Mouse (Mus musculus): ENCODE results near the gene Ube2d2b. TPM values are rescaled to one million over a fixed set of nuclear protein-coding genes. Genes with fewer than 3 reads are reported as not detected.

Ube2d2b gene
- total and polyA plus RNA-seq, 3 experiments = 0.08 TPM; not detected in 2

DNA sequence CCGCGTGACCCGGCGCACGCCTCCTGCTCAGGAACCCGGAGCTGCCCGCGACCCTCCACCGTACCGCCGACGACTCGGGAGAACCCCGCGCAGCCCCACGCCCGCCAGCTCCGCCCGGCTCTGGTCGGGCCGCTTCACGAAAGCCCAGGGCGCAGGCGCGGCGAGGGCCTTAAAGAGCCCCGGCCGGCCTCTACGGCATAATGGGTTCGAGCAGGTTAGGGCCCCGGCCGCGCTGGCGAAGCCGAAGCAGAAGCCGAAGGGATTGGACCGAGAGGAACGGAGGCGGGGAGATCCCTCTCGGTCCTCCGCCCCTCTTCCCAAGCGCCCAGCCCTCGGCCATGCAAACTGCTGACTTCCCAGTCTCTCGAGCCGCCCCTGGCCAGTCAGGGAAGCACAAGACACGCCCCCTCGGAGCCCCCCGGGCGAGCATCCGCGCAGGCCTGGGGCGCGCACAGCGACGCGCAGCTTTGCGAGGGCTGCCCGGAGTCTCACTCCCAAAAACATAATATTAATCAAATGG, 39.1 kb downstream of the Ube2d2b start:
- no peaks in the 10 kb centered on the region for H3K27me3 ChIP-seq (ENCODE audit: control insufficient read depth, insufficient read depth, low read length)
- intact Hi-C loops (cut with DNase I) = loop anchor here (2.0 to 5.0 kb wide), 2 partner anchors 32 to 62 kb away; partner anchors contain the start of gene Rpl5
- TF ChIP-seq CTCF (IDR thresholded peaks at IDR 0.05) (peak; percentile 45), POLR2A (IDR thresholded peaks at IDR 0.05; ENCODE audit: insufficient read depth, low read depth, low read length) (0 out of 2 replicates have a peak, but pooled peaks have one; percentile 43), EP300 (IDR thresholded peaks at IDR 0.05; ENCODE audit: insufficient read depth, low read depth, low read length) (no peak)
- peak overlapping the region; percentile 95 for H3K9ac ChIP-seq (ENCODE audit: low read depth, low read length)
- peak overlapping the region; percentile 82 for H3K4me3 ChIP-seq
- DNase-seq = peak; percentile 92 to 96
- H3K36me3 ChIP-seq (ENCODE audit: control insufficient read depth, insufficient read depth, low read length) = peaks cover 8% of the 10 kb centered on the region
- H3K27ac ChIP-seq = peak overlapping the region; percentile 85
- under 1% methylated on average over 58 of the region's 58 CpGs for WGBS
- peaks cover 3% of the 10 kb centered on the region for H3K79me2 ChIP-seq (replicated peaks; ENCODE audit: control insufficient read depth, insufficient read depth, low read length)
- peaks cover 2% of the 10 kb centered on the region for H3K4me1 ChIP-seq (ENCODE audit: control insufficient read depth, insufficient read depth, low read length)

DNA sequence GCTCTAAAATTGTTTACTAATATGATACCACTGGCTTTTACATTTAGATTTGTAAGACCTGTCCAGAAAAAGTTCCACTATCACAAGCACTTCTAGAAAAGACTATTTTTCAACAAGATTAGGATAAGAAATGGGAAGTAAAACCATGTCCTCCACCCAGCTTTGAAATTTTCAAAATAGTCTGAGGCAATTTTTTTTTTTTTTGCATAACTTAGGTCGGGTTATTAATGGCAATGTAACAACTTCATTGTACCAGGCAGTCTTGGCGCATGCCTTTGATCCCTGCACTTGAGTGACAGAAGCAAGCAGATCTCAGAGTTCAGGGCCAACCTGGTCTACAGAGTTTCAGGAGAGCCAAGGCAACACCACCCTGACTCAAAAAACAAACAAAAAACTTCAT, 39.8 kb downstream of the Ube2d2b start:
- DNase-seq = no peak
- H3K4me1 ChIP-seq (ENCODE audit: control insufficient read depth, insufficient read depth, low read length) = peaks cover 2% of the 10 kb centered on the region
- no peak overlapping the region for H3K9ac ChIP-seq (ENCODE audit: low read depth, low read length)
- intact Hi-C loops (cut with DNase I) = loop anchor here (2.0 to 5.0 kb wide), 2 partner anchors 31 to 62 kb away; partner anchors contain the start of gene Rpl5
- peaks cover 8% of the 10 kb centered on the region for H3K36me3 ChIP-seq (ENCODE audit: control insufficient read depth, insufficient read depth, low read length)
- TF ChIP-seq EP300 (IDR thresholded peaks at IDR 0.05; ENCODE audit: insufficient read depth, low read depth, low read length) (no peak), POLR2A (IDR thresholded peaks at IDR 0.05; ENCODE audit: insufficient read depth, low read depth, low read length) (no peak), CTCF (IDR thresholded peaks at IDR 0.05) (no peak)
- whole genome bisulfite sequencing = 48% methylated on average over 2 of the region's 2 CpGs
- peak overlapping the region; percentile 82; the same call in 1 of the 2 replicates for H3K4me3 ChIP-seq
- H3K79me2 ChIP-seq (replicated peaks; ENCODE audit: control insufficient read depth, insufficient read depth, low read length) = no peaks in the 10 kb centered on the region
- no peak overlapping the region; the same call in 1 of the 2 replicates for H3K27ac ChIP-seq
- H3K27me3 ChIP-seq (ENCODE audit: control insufficient read depth, insufficient read depth, low read length) = no peaks in the 10 kb centered on the region

DNA sequence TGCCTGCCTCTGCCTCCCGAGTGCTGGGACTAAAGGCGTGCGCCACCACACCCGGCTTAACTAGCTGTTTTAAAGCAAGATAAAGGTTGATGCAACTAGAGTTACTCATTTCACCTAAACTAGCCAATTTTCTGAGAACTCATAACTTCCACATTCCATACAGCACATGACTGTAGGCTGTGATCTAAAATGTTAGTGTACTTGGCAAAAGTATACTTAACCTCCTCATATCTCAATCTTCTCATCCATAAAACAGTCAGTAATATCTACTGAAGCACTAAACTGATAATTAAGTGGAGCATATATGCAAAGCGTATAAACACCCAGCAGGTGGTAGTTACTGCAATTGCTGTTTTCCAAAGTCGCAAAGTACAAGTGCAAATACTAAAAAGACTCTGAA, 43.4 kb downstream of the Ube2d2b start:
- no peak for TF ChIP-seq POLR2A (IDR thresholded peaks at IDR 0.05; ENCODE audit: insufficient read depth, low read depth, low read length)
- no peak for TF ChIP-seq CTCF (IDR thresholded peaks at IDR 0.05)
- TF ChIP-seq EP300 (IDR thresholded peaks at IDR 0.05; ENCODE audit: insufficient read depth, low read depth, low read length) = no peak
- H3K4me3 ChIP-seq = no peak overlapping the region
- 91% methylated on average over 6 of the region's 6 CpGs for WGBS

DNA sequence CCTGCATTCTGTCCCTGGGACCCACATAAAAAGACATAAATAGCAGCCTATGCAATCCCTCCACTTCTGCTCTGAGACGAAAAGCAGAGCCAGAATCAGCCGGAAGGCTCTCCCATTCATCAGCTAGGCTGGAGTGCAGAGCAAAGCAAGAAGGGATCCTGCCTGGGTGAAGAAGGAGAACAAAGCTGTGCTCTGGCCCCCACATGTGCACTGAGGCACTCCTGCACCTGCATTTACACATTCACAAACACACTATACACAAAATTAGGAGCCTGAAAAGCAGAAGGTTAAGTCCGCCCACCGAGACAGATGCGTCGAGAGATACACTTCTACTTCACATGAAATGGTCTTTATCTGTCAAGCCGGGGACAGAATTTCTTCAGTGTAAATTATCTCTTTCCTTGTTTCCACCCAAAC, 44.0 kb downstream of the Ube2d2b start:
- DNase-seq = peak; percentile 26 to 33
- H3K4me3 ChIP-seq = no peak overlapping the region
- peak overlapping the region; percentile 84 for H3K27ac ChIP-seq

More for the DNA sequence above, 43.4 kb downstream of the Ube2d2b start:
- Histone ChIP-seq H3K36me3 (ENCODE audit: control insufficient read depth, insufficient read depth, low read length) (no peaks in the 10 kb centered on the region), H3K4me1 (ENCODE audit: control insufficient read depth, insufficient read depth, low read length) (no peaks in the 10 kb centered on the region; the same call in 1 of the 2 replicates), H3K27ac (peak overlapping the region; percentile 84), H3K9ac (ENCODE audit: low read depth, low read length) (no peak overlapping the region; the same call in 1 of the 2 replicates), H3K79me2 (replicated peaks; ENCODE audit: control insufficient read depth, insufficient read depth, low read length) (no peaks in the 10 kb centered on the region), H3K27me3 (ENCODE audit: control insufficient read depth, insufficient read depth, low read length) (no peaks in the 10 kb centered on the region)
- no peak for DNase-seq
- intact Hi-C loops (cut with DNase I) = no loop called here

DNA sequence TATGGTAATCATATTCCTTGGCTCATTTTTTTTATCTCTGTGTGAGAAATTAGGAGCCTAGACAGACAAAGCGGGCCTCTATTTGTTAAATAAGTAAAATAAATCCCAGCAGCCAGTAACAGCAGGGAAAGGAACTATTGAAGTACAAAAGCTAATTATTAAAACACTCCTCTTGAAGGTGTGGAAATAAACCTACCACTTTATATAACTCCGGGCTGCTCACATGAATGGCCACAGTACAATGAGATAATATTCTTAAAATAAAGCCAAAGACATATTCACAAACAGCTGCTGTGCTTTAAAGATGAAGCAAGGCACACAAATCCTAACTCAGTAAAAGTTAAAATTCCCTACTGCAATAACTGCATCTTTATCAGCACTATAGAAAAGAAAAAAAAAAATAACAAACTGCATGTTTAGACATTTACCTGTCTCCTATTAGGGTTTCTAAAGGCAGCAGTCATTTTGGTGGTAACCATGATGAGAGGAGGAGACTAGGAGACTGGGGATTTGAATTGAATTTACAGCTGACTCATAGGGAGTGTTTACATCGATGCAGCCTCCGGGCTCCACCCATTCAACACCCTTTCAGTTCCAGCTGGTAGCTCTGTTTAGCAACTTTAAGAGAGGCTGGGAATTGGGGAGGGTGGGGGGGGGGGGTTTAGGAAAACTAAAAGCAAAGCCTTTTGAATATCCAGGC, 44.8 kb downstream of the Ube2d2b start, which contains the start of gene Evi5:
Gene Evi5 (minus strand): TSS at position 547 of the 700 bp plus-strand sequence.
- Histone ChIP-seq H3K79me2 (replicated peaks; ENCODE audit: control insufficient read depth, insufficient read depth, low read length) (no peaks in the 10 kb centered on the region), H3K9ac (ENCODE audit: low read depth, low read length) (no peak within 1 kb of the TSS), H3K4me3 (peak within 1 kb of the TSS; percentile 14; the same call in 1 of the 2 replicates), H3K36me3 (ENCODE audit: control insufficient read depth, insufficient read depth, low read length) (no peaks in the 10 kb centered on the region), H3K27ac (peak within 1 kb of the TSS; percentile 84), H3K27me3 (ENCODE audit: control insufficient read depth, insufficient read depth, low read length) (no peaks in the 10 kb centered on the region), H3K4me1 (ENCODE audit: control insufficient read depth, insufficient read depth, low read length) (no peaks in the 10 kb centered on the region; the same call in 1 of the 2 replicates)
- no peak for DNase-seq
- intact Hi-C loops (cut with DNase I) = no loop called here
- TF ChIP-seq CTCF (IDR thresholded peaks at IDR 0.05) = no peak
- 16% methylated on average over 4 of the region's 4 CpGs for WGBS

More for the DNA sequence above, 44.0 kb downstream of the Ube2d2b start:
- H3K36me3 ChIP-seq (ENCODE audit: control insufficient read depth, insufficient read depth, low read length) = no peaks in the 10 kb centered on the region
- no peaks in the 10 kb centered on the region for H3K27me3 ChIP-seq (ENCODE audit: control insufficient read depth, insufficient read depth, low read length)
- WGBS = 34% methylated on average over 7 of the region's 7 CpGs
- TF ChIP-seq CTCF (IDR thresholded peaks at IDR 0.05) (no peak), POLR2A (IDR thresholded peaks at IDR 0.05; ENCODE audit: insufficient read depth, low read depth, low read length) (peak; percentile 30; the same call in 1 of the 2 replicates)
- H3K9ac ChIP-seq (ENCODE audit: low read depth, low read length) = no peak overlapping the region; the same call in 1 of the 2 replicates
- no peaks in the 10 kb centered on the region for H3K79me2 ChIP-seq (replicated peaks; ENCODE audit: control insufficient read depth, insufficient read depth, low read length)
- intact Hi-C loops (cut with DNase I) = no loop called here
- no peaks in the 10 kb centered on the region; the same call in 1 of the 2 replicates for H3K4me1 ChIP-seq (ENCODE audit: control insufficient read depth, insufficient read depth, low read length)

DNA sequence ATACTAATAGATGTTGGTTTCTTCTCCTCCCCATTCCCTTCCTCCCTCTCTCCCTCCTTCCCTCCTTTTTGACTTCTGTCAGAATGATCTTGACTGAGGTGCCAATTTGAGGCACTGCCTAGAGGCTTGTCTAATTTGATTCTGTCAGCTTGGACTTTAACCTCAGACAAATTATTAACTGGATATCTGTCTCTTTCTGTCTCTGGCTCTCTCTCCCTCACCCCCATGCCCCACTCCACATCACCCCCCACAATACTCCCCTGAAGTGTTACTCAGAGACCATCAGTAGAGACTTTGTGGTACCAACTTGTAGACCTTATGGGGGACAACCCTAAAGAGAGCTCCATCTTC, 45.3 kb downstream of the Ube2d2b start:
- intact Hi-C loops (cut with DNase I) = no loop called here
- H3K27ac ChIP-seq = peak overlapping the region; percentile 84

More for the DNA sequence above, 45.3 kb downstream of the Ube2d2b start:
- no peaks in the 10 kb centered on the region for H3K79me2 ChIP-seq (replicated peaks; ENCODE audit: control insufficient read depth, insufficient read depth, low read length)
- H3K9ac ChIP-seq (ENCODE audit: low read depth, low read length) = no peak overlapping the region
- no peaks in the 10 kb centered on the region for H3K27me3 ChIP-seq (ENCODE audit: control insufficient read depth, insufficient read depth, low read length)
- no peak for DNase-seq
- TF ChIP-seq CTCF (IDR thresholded peaks at IDR 0.05) (no peak), EP300 (IDR thresholded peaks at IDR 0.05; ENCODE audit: insufficient read depth, low read depth, low read length) (no peak), POLR2A (IDR thresholded peaks at IDR 0.05; ENCODE audit: insufficient read depth, low read depth, low read length) (no peak)
- no peaks in the 10 kb centered on the region; the same call in 1 of the 2 replicates for H3K4me1 ChIP-seq (ENCODE audit: control insufficient read depth, insufficient read depth, low read length)
- no peak overlapping the region for H3K4me3 ChIP-seq
- no peaks in the 10 kb centered on the region for H3K36me3 ChIP-seq (ENCODE audit: control insufficient read depth, insufficient read depth, low read length)
